Mouse (Mus musculus): ENCODE measurements at regions not wholly inside any gene's neighbourhood (a gene's known extent, or its start where the extent isn't known, plus 50 kb on each side); places are given as distances from the start of the nearest gene placed in this dataset.

DNA sequence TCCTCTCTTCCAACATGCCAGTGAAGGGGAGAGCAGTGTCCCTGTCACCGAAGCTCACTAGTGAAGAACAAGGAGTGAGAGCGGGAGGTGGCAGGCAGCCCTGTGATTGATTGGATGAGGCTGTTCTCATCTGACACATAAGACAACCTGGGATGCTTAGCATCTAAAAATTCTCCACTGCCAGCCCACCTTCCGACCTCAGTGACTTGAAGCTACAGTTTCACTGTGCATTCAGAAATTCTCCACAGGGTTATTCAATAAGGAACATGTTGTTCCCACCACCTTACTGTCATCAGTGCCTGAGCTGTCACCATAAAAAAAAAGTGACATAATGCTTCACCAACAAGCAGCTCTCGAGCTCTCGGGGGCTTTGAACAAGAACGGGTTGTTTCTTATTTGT, 100.0 kb downstream of the Elovl4 start:
- no peak for TF ChIP-seq CTCF (IDR thresholded peaks at IDR 0.05; ENCODE audit: low read depth, low read length)
- no peak for TF ChIP-seq POLR2A (IDR thresholded peaks at IDR 0.05; ENCODE audit: borderline replicate concordance, low read depth, low read length)
- Histone ChIP-seq H3K4me1 (ENCODE audit: control insufficient read depth, insufficient read depth, low read length) (no peaks in the 10 kb centered on the region), H3K27ac (ENCODE audit: insufficient read depth, low read depth, low read length) (no peak overlapping the region), H3K4me3 (ENCODE audit: insufficient read depth, low read length) (no peak overlapping the region)

DNA sequence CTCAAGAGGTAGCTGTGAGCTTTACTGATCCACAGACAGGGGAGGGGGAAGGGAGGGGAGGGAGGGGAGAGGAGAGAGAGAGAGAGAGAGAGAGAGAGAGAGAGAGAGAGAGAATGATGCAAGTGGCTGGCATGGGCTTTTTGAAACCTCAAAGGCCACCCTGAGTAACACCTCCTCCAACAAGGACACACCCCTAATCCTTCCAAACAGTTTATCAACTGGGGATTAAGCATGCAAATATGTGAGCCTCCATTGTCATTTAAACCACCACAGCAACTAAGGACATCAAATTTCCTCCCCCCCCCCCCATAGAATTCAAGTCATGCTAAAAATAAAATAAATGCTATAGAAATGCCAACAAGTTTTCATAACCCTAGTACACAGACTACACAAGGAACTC, 101.9 kb downstream of the Elovl4 start:
- TF ChIP-seq CTCF (IDR thresholded peaks at IDR 0.05; ENCODE audit: low read depth, low read length) (no peak), POLR2A (IDR thresholded peaks at IDR 0.05; ENCODE audit: borderline replicate concordance, low read depth, low read length) (no peak)
- Histone ChIP-seq H3K27ac (ENCODE audit: insufficient read depth, low read depth, low read length) (no peak overlapping the region), H3K4me1 (ENCODE audit: control insufficient read depth, insufficient read depth, low read length) (no peaks in the 10 kb centered on the region), H3K4me3 (ENCODE audit: insufficient read depth, low read length) (no peak overlapping the region)

GRCm38 (mm10) chr9:83700916-83701315, 105.2 kb downstream of the Elovl4 start:
- no peak overlapping the region for H3K4me3 ChIP-seq (ENCODE audit: insufficient read depth, low read length)
- TF ChIP-seq POLR2A (IDR thresholded peaks at IDR 0.05; ENCODE audit: borderline replicate concordance, low read depth, low read length), result no peak
- TF ChIP-seq CTCF (IDR thresholded peaks at IDR 0.05; ENCODE audit: low read depth, low read length), result no peak
- no peak overlapping the region for H3K27ac ChIP-seq (ENCODE audit: insufficient read depth, low read depth, low read length)
- no peaks in the 10 kb centered on the region for H3K4me1 ChIP-seq (ENCODE audit: control insufficient read depth, insufficient read depth, low read length)

GRCm38 (mm10) chr9:83700056-83700455, 106.0 kb downstream of the Elovl4 start:
- Histone ChIP-seq H3K27ac (ENCODE audit: insufficient read depth, low read depth, low read length) (no peak overlapping the region), H3K4me1 (ENCODE audit: control insufficient read depth, insufficient read depth, low read length) (no peaks in the 10 kb centered on the region), H3K4me3 (ENCODE audit: insufficient read depth, low read length) (no peak overlapping the region)
- TF ChIP-seq CTCF (IDR thresholded peaks at IDR 0.05; ENCODE audit: low read depth, low read length), result no peak
- no peak for TF ChIP-seq POLR2A (IDR thresholded peaks at IDR 0.05; ENCODE audit: borderline replicate concordance, low read depth, low read length)

DNA sequence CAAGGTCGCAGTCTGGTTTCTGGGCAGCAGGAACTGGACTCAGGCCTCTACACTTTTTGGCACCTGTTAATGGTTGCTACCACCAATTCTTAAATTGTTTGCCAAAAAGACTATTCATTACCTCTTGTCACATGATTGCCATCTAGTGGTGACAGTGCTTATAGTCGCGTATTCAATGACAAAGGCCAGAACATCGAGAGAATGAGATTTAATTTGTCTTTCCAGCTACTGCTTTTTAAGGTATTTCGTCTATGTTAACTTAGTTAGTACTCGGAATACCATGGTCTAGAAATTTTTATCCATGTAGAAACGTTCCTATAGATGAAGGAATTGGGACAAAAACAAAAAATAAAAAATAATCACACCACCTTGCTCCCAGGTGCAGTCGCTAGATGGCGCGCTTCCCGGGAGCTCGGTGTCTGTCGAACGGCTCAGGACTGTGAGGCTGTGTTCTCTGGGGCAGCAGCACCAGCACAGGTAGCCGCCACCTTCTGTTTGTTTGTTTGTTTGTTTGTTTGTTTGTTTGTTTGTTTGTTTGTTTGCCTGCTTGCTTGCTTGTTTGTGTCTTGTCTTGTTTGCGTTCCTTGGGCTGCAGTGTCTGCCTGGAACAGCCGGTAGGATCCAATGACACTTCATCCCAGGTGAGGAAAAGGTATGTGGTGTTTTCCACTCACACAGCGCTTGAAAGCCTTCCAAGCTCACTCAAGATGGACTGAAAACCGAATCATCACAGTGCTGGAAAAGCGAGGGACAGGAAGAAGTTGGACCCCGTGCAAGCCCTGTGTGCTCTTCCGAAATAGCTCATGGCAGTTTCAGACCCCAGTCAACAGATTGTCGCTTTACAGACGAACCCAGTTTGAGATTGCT, 114.5 kb downstream of the Elovl4 start:
- TF ChIP-seq CTCF (IDR thresholded peaks at IDR 0.05; ENCODE audit: low read depth, low read length) (peak; percentile 99), POLR2A (IDR thresholded peaks at IDR 0.05; ENCODE audit: borderline replicate concordance, low read depth, low read length) (no peak)
- no peak overlapping the region for H3K27ac ChIP-seq (ENCODE audit: insufficient read depth, low read depth, low read length)
- H3K4me1 ChIP-seq (ENCODE audit: control insufficient read depth, insufficient read depth, low read length), result no peaks in the 10 kb centered on the region
- no peak overlapping the region for H3K4me3 ChIP-seq (ENCODE audit: insufficient read depth, low read length)

Measured in bone marrow macrophage, adult 2 months (primary cell).